Mouse (Mus musculus) CD4-positive, CD25-positive, alpha-beta regulatory T cell, adult 4 months (primary cell): ENCODE results near the gene Tmem62. TPM values are rescaled to one million over a fixed set of nuclear protein-coding genes. Genes with fewer than 3 reads are reported as not detected.
"Not testable (repeated sequence)": the region's sequence is repeated elsewhere in the genome, so short reads cannot be mapped to it uniquely, and the experiment has no call there.

Source experiments
- ATAC-seq: one replicate; pipeline ENCODE4 v1.8.0; 2017
- polyA plus RNA-seq, 2 experiments: library from polyadenylated mRNA; unstranded; fragments of 100-300 nt; shearing (Covaris generic); gene quantifications; one replicate each; pipeline ENCODE4 v1.2.1; 2017

Tmem62 gene
- polyA plus RNA-seq, 2 experiments from 2014 or later: 11.0 to 15.5 TPM

GRCm38 (mm10) chr2:120996607-120997006 is 19.8 kb downstream of the Tmem62 start:
- ATAC-seq: not testable (repeated sequence)

GRCm38 (mm10) chr2:120998863-120999262 is 22.0 kb downstream of the Tmem62 start:
- no peak for ATAC-seq

- ATAC-seq: no peak
Observed at GRCm38 (mm10) chr2:121003586-121003985, 26.8 kb downstream of the Tmem62 start.

GRCm38 (mm10) chr2:121004018-121004811 is 27.4 kb downstream of the Tmem62 start:
- ATAC-seq: no peak

GRCm38 (mm10) chr2:121006986-121007385 is 30.2 kb downstream of the Tmem62 start:
- ATAC-seq: no peak

- ATAC-seq: peak; percentile 99
Observed at GRCm38 (mm10) chr2:121007925-121008663, 31.3 kb downstream of the Tmem62 start, which contains the start of gene Ccndbp1. TSS of gene Ccndbp1 (plus strand) at chr2:121008403.

GRCm38 (mm10) chr2:121008664-121009007 is 31.8 kb downstream of the Tmem62 start:
- ATAC-seq: peak; percentile 4

- no peak for ATAC-seq
Observed at GRCm38 (mm10) chr2:121009071-121009677, 32.4 kb downstream of the Tmem62 start.

- ATAC-seq: no peak
Observed at GRCm38 (mm10) chr2:121012676-121013075, 35.9 kb downstream of the Tmem62 start.

- ATAC-seq: no peak
Observed at GRCm38 (mm10) chr2:121015507-121015906, 38.7 kb downstream of the Tmem62 start.

- no peak for ATAC-seq
Observed at GRCm38 (mm10) chr2:121016226-121016625, 39.4 kb downstream of the Tmem62 start.

- no peak for ATAC-seq
Observed at GRCm38 (mm10) chr2:121017151-121017550, 40.3 kb downstream of the Tmem62 start.

GRCm38 (mm10) chr2:121022918-121023317 is 46.1 kb downstream of the Tmem62 start:
- no peak for ATAC-seq

GRCm38 (mm10) chr2:121036733-121037341 is 60.0 kb downstream of the Tmem62 start, which contains the start of gene Epb42:
TSS of gene Epb42 (minus strand) at chr2:121037072.
- ATAC-seq: no peak

- not testable (repeated sequence) for ATAC-seq
Observed at GRCm38 (mm10) chr2:121038851-121039250, 62.0 kb downstream of the Tmem62 start.

GRCm38 (mm10) chr2:121039382-121039781 is 62.6 kb downstream of the Tmem62 start:
- ATAC-seq: no peak

- no peak for ATAC-seq
Observed at GRCm38 (mm10) chr2:121041098-121041497, 64.3 kb downstream of the Tmem62 start.

GRCm38 (mm10) chr2:121045653-121046052 is 68.8 kb downstream of the Tmem62 start:
- ATAC-seq: no peak

GRCm38 (mm10) chr2:121052176-121052575 is 75.4 kb downstream of the Tmem62 start:
- ATAC-seq: no peak

- ATAC-seq: no peak
Observed at GRCm38 (mm10) chr2:121054060-121054459, 77.2 kb downstream of the Tmem62 start.

GRCm38 (mm10) chr2:121055915-121056314 is 79.1 kb downstream of the Tmem62 start:
- ATAC-seq: no peak
